Mouse (Mus musculus) spleen, adult 2 months (tissue): ENCODE results near the gene Rassf5. TPM values are rescaled to one million over a fixed set of nuclear protein-coding genes. Genes with fewer than 3 reads are reported as not detected.
A peak's percentile ranks its signal among the peaks of the same experiment; 100 is the strongest.

Experiments
- DNase-seq, 2 experiments: peaks; one replicate each; pipeline versions ENCODE4 v3.0.0 to v3.0.0-alpha.2; 2012 to 2021; ENCODE audit warnings: low spot score in 2 of 2, low read depth in 1 of 2
- H3K27ac ChIP-seq: fragments of 200-500 bp; 2 replicates; pipeline ENCODE4 v1.5.1; 2012; ENCODE audit warnings: low read length, inconsistent platforms; ENCODE audit not compliant: insufficient read depth
- H3K27me3 ChIP-seq: fragments of 200-500 bp; 2 replicates; pipeline ENCODE4 v1.6.1; 2012; ENCODE audit warnings: mild to moderate bottlenecking, moderate library complexity, low read length, inconsistent platforms; ENCODE audit not compliant: control insufficient read depth, insufficient read depth
- H3K36me3 ChIP-seq: fragments of 200-500 bp; 2 replicates; pipeline ENCODE4 v1.6.1; 2012; ENCODE audit warnings: mild to moderate bottlenecking, low read length, inconsistent platforms; ENCODE audit not compliant: control insufficient read depth, insufficient read depth
- H3K4me1 ChIP-seq: fragments of 200-500 bp; 2 replicates; pipeline ENCODE4 v1.6.1; 2011; ENCODE audit warnings: inconsistent platforms; ENCODE audit not compliant: control insufficient read depth, insufficient read depth, insufficient read length
- H3K4me3 ChIP-seq: fragments of 200-500 bp; 2 replicates; pipeline ENCODE4 v1.5.1; 2011; ENCODE audit warnings: mild to moderate bottlenecking, inconsistent platforms; ENCODE audit not compliant: insufficient read depth, insufficient read length; ENCODE audit errors: extremely low read depth
- CTCF ChIP-seq: fragments of 200-500 bp; IDR thresholded peaks from 2 replicates; pipeline ENCODE4 v1.5.1; 2011; ENCODE audit warnings: mild to moderate bottlenecking, inconsistent platforms; ENCODE audit not compliant: insufficient read depth, insufficient read length, insufficient replicate concordance; ENCODE audit errors: extremely low read depth
- POLR2A ChIP-seq: fragments of 200-500 bp; IDR thresholded peaks from 2 replicates; pipeline ENCODE4 v1.6.1; 2011; ENCODE audit warnings: low read depth, low read length, inconsistent platforms
- WGBS: fragments of 180-500 bp; shearing (Covaris S2); methylation state at CpG from one replicate; pipeline ENCODE4 v1.1.7; 2018; 5-methylcytosine and 5-hydroxymethylcytosine counted together
- polyA plus RNA-seq: library from polyadenylated mRNA; depleted of rRNA; stranded (reverse); fragments of >200 nt; gene quantifications from 2 replicates; pipeline ENCODE4 v1.2.3, GENCODE M21; 2012

The Rassf5 gene
- polyA plus RNA-seq, 1 experiment = 40.4 TPM

DNA sequence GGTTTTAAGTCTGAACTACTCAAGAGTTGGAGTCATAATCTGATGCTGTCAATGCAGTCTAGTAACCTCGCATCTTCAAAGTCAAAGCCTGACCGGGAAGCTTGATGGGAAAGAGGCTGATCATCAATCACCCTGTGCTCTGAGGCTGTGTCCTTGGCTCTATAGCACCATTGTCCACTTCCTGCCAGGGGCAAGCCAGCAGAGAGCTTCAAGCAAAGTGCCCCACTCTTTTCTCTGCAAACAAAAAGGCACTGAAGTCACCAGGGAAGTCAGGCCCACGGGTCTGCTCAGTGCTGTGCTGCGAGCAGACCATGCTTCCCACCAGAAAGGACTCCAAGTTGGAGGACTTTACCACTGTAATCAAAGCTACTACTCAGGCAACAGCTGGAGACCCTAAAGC, 67.8 kb downstream of the Rassf5 start:
- no peak overlapping the region for H3K4me3 ChIP-seq
- TF ChIP-seq CTCF (no peak), POLR2A (no peak)
- no peak for DNase-seq
- H3K27me3 ChIP-seq = no peaks in the 10 kb centered on the region
- 91% methylated on average over 4 of the region's 4 CpGs for WGBS
- H3K27ac ChIP-seq = no peak overlapping the region
- H3K4me1 ChIP-seq = peaks cover 4% of the 10 kb centered on the region; the same call in 1 of the 2 replicates
- H3K36me3 ChIP-seq = peaks cover 53% of the 10 kb centered on the region

DNA sequence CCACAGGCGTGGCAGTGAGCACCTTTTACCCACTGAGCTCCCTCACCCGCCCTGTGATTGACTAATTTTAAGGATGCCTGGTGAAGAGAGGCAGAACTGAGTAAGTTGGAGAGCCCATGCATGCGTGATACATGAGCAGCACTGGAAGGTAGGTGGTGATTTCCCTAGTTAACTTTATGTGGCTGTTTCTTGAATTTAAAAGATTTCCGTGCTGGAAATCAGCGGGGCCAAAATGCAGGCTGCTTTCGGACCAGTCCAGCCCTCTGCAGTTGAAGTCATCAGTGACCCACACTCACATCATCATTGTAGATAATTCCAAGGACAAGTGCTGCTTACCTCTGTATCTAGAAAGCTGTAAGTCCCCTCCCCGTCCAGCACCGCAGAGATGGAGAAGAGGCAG, 69.2 kb downstream of the Rassf5 start:
- Histone ChIP-seq H3K4me1 (no peaks in the 10 kb centered on the region), H3K27ac (no peak overlapping the region), H3K4me3 (no peak overlapping the region), H3K36me3 (peaks cover 49% of the 10 kb centered on the region), H3K27me3 (no peaks in the 10 kb centered on the region)
- WGBS = 94% methylated on average over 8 of the region's 8 CpGs
- TF ChIP-seq CTCF (no peak), POLR2A (no peak)
- DNase-seq = no peak

DNA sequence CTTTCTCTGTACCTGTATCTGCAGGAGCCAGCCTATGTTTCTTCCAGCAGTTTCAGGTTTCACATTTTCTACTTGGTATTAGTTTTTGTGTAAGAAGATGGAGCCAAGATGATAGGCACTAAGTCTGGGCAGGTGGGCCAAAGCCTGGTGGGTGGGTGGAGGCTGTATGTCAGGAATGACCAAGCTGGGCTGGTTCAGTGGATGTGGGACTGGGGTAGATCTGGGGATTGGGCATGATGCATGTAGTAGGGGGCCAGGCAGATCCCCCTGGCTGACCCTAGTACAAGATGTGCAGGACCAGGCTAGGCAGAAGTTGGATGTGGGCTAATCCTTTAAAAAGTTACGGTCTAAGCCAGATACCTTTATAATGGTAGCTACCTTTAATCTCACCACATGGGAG, 69.9 kb downstream of the Rassf5 start:
- 100% methylated on average over 1 of the region's 1 CpGs for WGBS
- no peaks in the 10 kb centered on the region for H3K27me3 ChIP-seq
- no peak overlapping the region for H3K27ac ChIP-seq
- no peak overlapping the region for H3K4me3 ChIP-seq
- no peak for DNase-seq
- no peaks in the 10 kb centered on the region for H3K4me1 ChIP-seq
- H3K36me3 ChIP-seq = peaks cover 45% of the 10 kb centered on the region
- no peak for TF ChIP-seq CTCF
- TF ChIP-seq POLR2A = no peak

DNA sequence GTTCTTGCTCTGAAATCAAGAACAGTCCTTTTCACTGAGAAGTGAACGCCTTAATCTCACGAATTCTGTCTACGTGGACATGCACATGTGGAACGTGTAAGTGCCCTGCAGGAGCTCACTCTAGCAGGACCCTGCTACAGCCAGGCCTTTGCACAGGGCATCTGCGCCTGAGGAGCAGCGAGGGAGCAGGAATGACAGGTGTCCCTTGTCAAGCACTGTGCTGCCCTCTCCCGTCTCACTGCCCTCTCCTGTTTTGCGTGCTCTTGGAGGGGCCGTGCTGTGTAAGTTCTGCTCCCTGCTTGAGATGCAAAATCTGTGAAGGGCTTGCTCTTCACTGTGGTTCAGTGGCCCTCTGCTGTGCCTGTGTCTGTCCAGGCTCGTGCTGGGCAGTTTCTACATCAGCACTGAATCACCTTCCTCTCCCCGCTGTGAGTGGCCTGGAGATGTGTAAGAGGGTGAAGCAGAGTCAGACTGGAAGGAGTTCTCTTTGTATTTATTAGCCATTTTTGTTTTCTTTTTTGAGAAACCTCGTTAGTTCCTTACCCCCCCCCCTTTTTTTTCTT, 70.7 kb downstream of the Rassf5 start:
- 76% methylated on average over 12 of the region's 12 CpGs for WGBS
- peaks cover 37% of the 10 kb centered on the region for H3K36me3 ChIP-seq
- no peaks in the 10 kb centered on the region for H3K27me3 ChIP-seq
- no peaks in the 10 kb centered on the region for H3K4me1 ChIP-seq
- no peak overlapping the region for H3K4me3 ChIP-seq
- H3K27ac ChIP-seq = peak overlapping the region; percentile 5; the same call in 1 of the 2 replicates
- no peak for TF ChIP-seq CTCF
- TF ChIP-seq POLR2A = no peak
- no peak for DNase-seq

DNA sequence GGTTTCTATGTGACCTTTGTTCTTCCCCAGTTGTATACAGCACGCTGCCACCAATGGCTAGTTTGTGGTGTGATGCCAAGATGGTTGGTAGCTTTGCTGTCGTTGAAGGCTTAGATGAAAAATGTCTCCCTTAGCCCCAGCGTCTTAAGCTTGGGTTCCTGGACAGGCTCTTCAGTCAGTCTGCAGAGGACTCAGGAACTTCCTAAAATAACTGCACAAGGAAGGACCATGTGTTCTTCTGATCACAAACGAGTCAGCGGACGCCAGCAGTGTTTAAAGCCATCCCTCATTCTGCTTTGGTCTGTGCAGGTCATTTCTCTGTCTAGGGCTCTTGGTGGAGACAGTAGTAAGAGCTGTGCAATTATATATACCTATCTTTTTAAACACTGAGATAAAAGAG, 71.2 kb downstream of the Rassf5 start:
- TF ChIP-seq CTCF (no peak), POLR2A (no peak)
- Histone ChIP-seq H3K4me1 (no peaks in the 10 kb centered on the region), H3K27me3 (no peaks in the 10 kb centered on the region), H3K27ac (no peak overlapping the region), H3K4me3 (no peak overlapping the region), H3K36me3 (peaks cover 37% of the 10 kb centered on the region)
- no peak for DNase-seq
- 50% methylated on average over 6 of the region's 6 CpGs for WGBS

DNA sequence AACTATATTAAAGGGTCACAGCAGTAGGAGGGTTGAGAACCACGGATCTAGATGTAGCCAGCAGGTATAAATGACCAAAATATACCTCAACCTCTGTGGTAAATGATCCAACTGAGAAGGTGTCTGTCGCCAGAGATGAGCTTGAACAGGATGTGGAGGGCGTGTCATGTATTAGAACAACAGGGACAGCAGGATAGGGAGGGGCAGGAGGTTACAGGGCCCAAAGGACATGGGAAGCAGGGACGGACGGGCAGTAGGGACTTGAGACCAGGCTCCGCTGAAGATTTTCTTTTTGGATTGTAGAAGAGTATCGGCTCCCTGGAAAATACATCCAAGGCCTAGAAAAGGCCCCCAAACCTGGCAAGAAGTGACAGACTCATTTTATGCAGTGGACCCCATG, 72.1 kb downstream of the Rassf5 start:
- H3K4me3 ChIP-seq = no peak overlapping the region

DNA sequence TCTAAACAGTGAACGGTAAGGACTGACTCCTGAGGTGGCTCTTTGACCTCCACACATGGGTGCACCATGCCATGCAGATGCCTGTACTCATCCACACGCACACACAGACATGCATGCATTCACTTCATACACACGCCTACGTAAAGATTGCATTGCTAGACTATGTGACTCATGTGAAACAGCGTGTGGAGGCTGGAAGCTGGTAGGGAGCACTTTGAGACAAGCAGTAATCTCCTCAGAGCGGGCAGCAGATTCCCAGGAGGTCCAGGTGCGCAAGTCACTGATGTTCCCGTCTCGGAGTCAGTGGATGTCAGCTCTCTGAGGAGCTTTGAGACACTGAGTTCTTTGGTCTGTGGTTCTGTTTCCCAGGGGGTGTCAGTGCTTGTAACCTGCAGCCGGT, 77.4 kb downstream of the Rassf5 start:
- no peaks in the 10 kb centered on the region for H3K4me1 ChIP-seq
- 94% methylated on average over 10 of the region's 10 CpGs for WGBS
- H3K36me3 ChIP-seq = peaks cover 40% of the 10 kb centered on the region
- H3K27me3 ChIP-seq = no peaks in the 10 kb centered on the region
- no peak overlapping the region for H3K4me3 ChIP-seq
- no peak for DNase-seq
- TF ChIP-seq CTCF (no peak), POLR2A (no peak)
- no peak overlapping the region for H3K27ac ChIP-seq

More for the DNA sequence above, 72.1 kb downstream of the Rassf5 start:
- H3K27me3 ChIP-seq = no peaks in the 10 kb centered on the region
- peaks cover 37% of the 10 kb centered on the region for H3K36me3 ChIP-seq
- no peaks in the 10 kb centered on the region for H3K4me1 ChIP-seq
- H3K27ac ChIP-seq = no peak overlapping the region
- DNase-seq = no peak
- TF ChIP-seq CTCF (no peak), POLR2A (no peak)
- 87% methylated on average over 7 of the region's 7 CpGs for WGBS

DNA sequence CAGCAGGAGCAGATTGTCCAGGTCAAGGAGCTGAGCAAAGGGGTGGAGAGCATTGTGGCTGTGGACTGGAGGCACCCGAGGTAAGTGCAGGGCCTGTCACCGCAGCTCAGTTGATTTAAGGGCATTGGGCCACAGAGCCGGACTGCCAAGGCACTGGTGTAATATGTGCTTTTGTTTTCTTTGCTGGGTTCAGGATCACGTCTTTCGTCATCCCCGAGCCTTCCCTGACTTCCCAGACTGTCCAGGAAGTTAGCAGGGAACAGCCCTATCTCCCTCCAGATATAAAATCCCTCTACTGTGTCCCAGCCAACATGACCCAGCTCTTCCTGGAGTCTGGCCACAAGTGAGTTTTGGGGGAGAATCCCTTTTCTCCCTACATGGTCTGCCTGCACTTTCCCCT, 80.6 kb downstream of the Rassf5 start:
- no peak overlapping the region for H3K27ac ChIP-seq
- peaks cover 44% of the 10 kb centered on the region for H3K36me3 ChIP-seq
- DNase-seq = no peak
- no peak overlapping the region for H3K4me3 ChIP-seq
- no peaks in the 10 kb centered on the region for H3K4me1 ChIP-seq
- TF ChIP-seq CTCF (no peak), POLR2A (no peak)
- WGBS = 96% methylated on average over 6 of the region's 6 CpGs
- no peaks in the 10 kb centered on the region for H3K27me3 ChIP-seq
